Mouse (Mus musculus) bone marrow macrophage, adult 2 months (primary cell): Measurements from ENCODE around the gene Pcare.

Experiments used
- CTCF ChIP-seq: IDR thresholded peaks from 2 replicates; pipeline ENCODE4 v1.5.1; 2012; ENCODE audit warnings: low read depth, mild to moderate bottlenecking, low read length, moderate library complexity
- POLR2A ChIP-seq: IDR thresholded peaks from 2 replicates; pipeline ENCODE4 v1.6.1; 2012; ENCODE audit warnings: mild to moderate bottlenecking, low read depth, low read length, borderline replicate concordance

DNA sequence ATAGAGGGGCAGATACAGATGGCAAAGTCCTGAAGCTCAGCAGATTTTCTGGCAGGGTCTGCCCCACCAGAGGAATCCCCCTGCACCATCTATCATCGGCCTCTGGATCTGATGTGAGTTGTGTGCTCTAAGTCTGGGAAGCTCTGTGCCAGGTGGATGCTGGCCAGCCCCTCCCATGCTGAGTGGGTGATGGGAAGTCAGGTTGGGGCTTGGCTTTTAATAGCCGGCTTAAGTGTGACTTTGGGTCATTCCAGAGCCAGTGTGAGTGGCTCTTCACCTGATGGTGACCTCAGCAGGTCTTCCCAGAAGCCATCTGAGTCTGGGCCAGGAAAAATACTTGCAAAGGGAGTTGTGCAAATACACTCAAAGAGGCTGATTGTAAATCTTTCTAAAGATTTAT lies 22.0 kb downstream of the Pcare start:
- TF ChIP-seq CTCF (no peak), POLR2A (no peak)
